ENCODE assay signal across 8 mouse cellular contexts in the genomic region with DNA sequence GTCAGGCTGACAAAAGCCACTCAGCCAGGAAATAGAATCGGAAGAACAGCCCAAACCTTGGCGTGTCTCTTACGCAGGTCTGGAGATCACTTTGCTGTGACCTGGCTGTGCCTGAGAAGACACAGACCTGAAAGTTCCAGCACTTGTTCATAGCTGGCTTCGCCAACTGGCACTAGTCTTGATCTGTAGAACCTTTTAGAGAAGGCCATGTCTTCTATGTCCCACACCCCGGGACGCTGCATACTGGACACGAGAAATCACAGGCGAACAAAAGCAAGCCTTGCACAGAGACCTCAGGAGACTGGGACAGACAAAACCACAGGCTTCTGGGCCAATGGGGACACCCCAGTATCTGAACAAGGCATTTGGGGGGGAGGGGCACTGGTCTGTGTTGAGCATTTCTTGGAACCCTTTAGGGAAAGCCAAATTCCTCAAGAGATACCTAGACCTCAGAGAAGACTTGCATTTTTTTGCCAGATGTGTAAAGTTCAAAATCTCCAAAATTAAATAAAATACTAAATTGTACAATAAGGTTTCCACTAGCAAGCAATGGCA. TPM values are rescaled to one million over a fixed set of nuclear protein-coding genes. Genes with fewer than 3 reads are reported as not detected.
DNase-seq lines count a peak whose midpoint lies in the region.

No protein-coding gene starts in this region.

- 69% methylated on average over 8 of the region's 8 CpGs for WGBS in midbrain, embryonic 10.5 days

- H3K27me3 ChIP-seq in midbrain, embryonic 10.5 days (ENCODE audit: low read depth, poor library complexity, severe bottlenecking), result peaks cover 47% of the 10 kb centered on the region

- DNase-seq in embryo, embryonic 10.5 days (ENCODE audit: low spot score), result peak; percentile 34
- DNase-seq in embryo, embryonic 10 days (ENCODE audit: low spot score), result no peak
- DNase-seq in right cerebral cortex, postnatal 4 days, result peak; percentile 26
- no peak for DNase-seq in right cerebral cortex, postnatal 10 days (ENCODE audit: low spot score in 2 of 2)
- DNase-seq in midbrain, embryonic 10.5 days (ENCODE audit: low spot score), result peak; percentile 41
- DNase-seq in gastrocnemius, postnatal 25 days, result no peak
- DNase-seq in layer of hippocampus, postnatal 10 days (ENCODE audit: low spot score in 2 of 2), result no peak
- DNase-seq in cerebellum, adult 11 months, result no peak

- peaks cover 6% of the 10 kb centered on the region for H3K9me3 ChIP-seq in midbrain, embryonic 10.5 days (replicated peaks)

- peak overlapping the region; percentile 60 for H3K4me3 ChIP-seq in midbrain, embryonic 10.5 days

- H3K27ac ChIP-seq in midbrain, embryonic 10.5 days (replicated peaks), result peak overlapping the region; percentile 85

- H3K36me3 ChIP-seq in midbrain, embryonic 10.5 days, result peaks cover 18% of the 10 kb centered on the region

- H3K4me1 ChIP-seq in midbrain, embryonic 10.5 days, result peaks cover 53% of the 10 kb centered on the region

RNA-seq across cellular contexts. Expression of a gene that starts 3.2 kb away (rescaled TPM):
- 81.7 and 116 TPM in 2 replicates for polyA plus RNA-seq in midbrain, embryonic 10.5 days (2016; fragmentation: Nextera tagmentation; extraction: Ambion mirVana)
- 1 to 10 TPM; 2.7 to 3.3 TPM for total RNA-seq in gastrocnemius, postnatal 25 days (2021)
- 100 to 1,000 TPM; 267 to 271 TPM for total RNA-seq in layer of hippocampus, postnatal 10 days (2021)

Comparison
In these comparisons a context has a peak if more than half of its experiments do, and no peak if none do; other contexts are left out.
1. DNase-seq: peak in embryo, embryonic 10.5 days (single experiment), right cerebral cortex, postnatal 4 days (single experiment) and midbrain, embryonic 10.5 days (single experiment); none in embryo, embryonic 10 days (single experiment), right cerebral cortex, postnatal 10 days (0 of 2), gastrocnemius, postnatal 25 days (single experiment), layer of hippocampus, postnatal 10 days (0 of 2) and cerebellum, adult 11 months (single experiment).
2. RNA of a gene that starts 3.2 kb away (total RNA-seq): 267 to 271 TPM in layer of hippocampus, postnatal 10 days; 2.7 to 3.3 TPM in gastrocnemius, postnatal 25 days; every median in the first group is over 10 times any median in the second.